Mouse (Mus musculus) lung, postnatal 10 days (tissue): ENCODE data around the gene Opn4.
A peak's percentile ranks its signal among the peaks of the same experiment; 100 is the strongest.

Source experiments
- DNase-seq: peaks from one replicate; pipeline ENCODE4 v3.0.0; 2021

Gene Opn4

DNA sequence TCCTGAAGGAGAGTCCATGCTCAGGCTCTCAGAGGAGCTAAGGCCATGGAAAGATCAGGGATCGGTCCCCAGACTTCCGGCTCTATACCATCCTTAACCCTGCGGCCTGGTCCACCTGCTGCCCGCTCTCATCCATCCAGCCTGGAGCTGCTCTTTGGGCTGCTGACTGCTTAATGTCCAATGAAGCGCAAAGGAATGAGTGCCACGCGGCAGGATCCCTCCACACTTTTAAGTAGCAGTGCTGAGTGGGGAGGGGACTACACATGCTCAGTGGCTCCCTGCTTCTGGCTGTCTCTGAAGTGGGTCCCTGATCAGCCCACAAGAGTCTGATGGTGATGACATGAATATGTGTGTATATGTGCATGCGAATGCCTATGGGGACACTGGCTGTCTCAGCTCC is at the start of gene Opn4:
TSS of gene Opn4 (minus strand) at position 202 of the 400 bp plus-strand sequence.
- no peak for DNase-seq

- DNase-seq = no peak
Measured at GRCm38 (mm10) chr14:34647870-34648475, 48.0 kb upstream of the Opn4 start.

- no peak for DNase-seq
Measured at GRCm38 (mm10) chr14:34644140-34644539, 44.2 kb upstream of the Opn4 start.

DNA sequence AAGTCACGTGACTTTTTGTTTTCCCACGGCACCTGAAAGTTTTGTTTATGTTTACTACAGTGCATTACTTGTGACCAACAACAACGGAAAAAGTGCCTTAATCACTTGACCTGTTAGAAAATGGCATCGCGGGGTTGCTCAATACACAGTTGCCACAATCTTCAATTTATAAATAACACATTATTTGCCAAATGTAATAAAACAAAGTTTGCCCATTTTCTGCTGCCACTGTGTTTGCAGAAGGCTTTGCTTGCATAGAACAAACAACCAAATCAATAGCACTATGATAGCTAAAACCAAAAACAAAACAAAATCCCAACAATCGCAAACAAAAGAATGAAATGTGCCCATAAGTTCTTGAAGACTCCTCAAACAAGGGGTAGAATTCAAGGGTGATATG is 35.8 kb upstream of the Opn4 start:
- DNase-seq = no peak

DNA sequence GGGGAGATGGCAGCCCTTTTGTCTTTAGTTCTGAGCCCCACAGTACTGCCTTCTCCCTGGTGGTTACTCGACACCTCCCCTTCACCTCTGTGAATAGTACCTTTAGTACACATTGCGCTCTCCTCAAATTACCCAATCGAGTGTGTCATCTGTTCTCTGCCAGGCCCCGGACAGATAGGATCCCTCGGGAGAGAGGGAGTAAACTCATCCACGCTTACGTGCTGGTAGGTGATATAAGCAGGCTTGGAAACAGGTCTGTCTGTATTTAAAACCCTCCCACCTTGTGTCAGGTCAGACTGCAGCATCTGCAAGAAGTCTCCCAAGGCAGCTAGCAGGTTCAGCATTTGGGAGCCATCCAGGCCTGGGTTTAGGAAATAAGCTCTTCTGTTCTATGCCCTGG is 35.2 kb upstream of the Opn4 start:
- no peak for DNase-seq

- DNase-seq = no peak
Measured at GRCm38 (mm10) chr14:34632722-34633448, 32.9 kb upstream of the Opn4 start.

- DNase-seq = no peak
Measured at GRCm38 (mm10) chr14:34626824-34627223, 26.9 kb upstream of the Opn4 start.

DNA sequence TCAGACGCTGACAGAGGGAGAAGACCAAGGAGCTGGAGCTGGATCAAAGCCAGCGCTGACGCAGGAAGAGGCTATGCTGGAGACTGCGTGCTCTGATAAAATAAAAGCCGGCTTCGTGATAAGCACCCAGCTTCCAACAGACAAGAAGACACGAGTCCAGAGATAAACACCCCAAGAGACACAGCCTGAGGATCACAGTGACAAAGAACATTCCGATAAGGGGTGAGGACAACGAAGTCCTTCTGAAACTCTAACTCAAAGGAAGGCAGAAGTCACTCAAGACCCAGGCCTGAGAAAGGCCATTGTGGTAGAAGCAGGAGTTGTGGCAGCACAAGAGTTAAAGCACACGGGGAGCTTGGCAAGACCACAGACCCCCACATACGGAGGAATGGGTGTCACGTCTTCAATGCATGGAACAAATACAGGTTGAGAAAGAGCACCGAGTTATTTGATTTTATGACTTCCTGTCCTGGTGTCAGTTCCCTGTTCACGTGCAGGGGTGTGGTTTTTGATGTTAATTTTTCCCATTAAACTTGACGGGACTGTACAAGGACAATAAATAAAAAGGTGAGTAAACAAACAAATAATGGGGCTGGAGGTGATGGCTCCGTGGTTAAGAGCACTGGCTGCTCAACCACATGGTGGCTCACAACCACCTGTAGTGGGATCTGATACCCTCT is 23.7 kb upstream of the Opn4 start:
- no peak for DNase-seq

DNA sequence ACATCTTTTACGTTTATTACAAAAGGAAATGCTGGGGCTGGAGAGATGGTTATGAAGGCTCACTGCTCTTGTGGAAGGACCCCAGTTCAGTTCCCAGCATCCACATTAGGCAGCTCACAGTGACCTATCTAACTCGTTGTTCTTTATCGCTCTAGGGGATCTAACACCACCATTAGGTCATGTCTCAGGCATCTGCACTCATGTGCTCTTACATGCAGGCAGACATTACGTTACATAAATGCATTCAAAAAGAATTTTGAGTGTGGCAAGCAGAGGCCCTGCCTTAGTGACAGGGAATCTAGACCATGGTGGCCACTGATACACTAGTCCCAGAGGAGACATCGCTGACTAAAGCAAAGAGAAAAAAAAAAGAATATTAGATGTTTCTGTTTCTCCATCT is 23.1 kb upstream of the Opn4 start:
- DNase-seq = no peak

DNA sequence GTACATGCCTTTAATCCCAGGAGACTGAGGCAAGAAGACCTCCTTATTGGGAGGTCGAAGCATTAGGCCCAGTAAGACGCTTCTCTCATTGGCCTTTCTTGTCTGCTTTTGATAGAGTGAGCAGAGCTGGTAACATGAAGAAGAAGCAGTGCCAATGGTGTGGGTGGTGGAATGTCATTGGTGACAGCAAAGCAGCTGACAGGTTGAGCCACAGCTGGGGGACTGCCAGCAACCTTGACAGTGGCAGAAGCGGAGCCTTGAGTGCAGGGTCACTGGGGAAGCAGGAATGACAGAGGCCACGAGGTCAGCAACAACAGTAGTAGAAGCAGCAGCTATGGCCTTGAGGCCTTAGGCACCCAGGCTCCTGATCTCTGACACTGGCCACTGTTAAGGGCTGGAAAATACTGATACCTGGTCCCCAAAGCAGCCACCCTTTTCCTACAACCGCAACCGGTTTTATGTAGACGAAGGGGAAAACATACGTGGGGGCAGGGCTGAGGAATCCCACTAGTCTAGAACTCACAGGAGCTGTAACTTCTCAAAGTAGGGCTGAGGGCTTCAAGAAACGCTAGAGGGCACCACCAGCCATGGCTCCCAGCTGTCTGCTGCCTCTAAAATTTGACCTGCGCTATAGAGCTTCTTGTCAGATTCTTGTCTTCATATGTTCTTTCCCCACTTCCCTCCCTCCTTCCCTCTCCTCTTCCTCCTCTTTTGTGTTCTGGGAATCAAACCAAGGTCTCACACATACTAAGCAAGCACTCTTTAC is 20.9 kb upstream of the Opn4 start:
- peak; percentile 64 for DNase-seq

- DNase-seq = no peak
Measured at GRCm38 (mm10) chr14:34618808-34619207, 18.9 kb upstream of the Opn4 start.

- DNase-seq = peak; percentile 90
Measured at GRCm38 (mm10) chr14:34616821-34617220, 16.9 kb upstream of the Opn4 start.

- DNase-seq = no peak
Measured at GRCm38 (mm10) chr14:34615625-34616024, 15.7 kb upstream of the Opn4 start.

GRCm38 (mm10) chr14:34615082-34615481 is 15.1 kb upstream of the Opn4 start:
- DNase-seq = peak; percentile 32

DNA sequence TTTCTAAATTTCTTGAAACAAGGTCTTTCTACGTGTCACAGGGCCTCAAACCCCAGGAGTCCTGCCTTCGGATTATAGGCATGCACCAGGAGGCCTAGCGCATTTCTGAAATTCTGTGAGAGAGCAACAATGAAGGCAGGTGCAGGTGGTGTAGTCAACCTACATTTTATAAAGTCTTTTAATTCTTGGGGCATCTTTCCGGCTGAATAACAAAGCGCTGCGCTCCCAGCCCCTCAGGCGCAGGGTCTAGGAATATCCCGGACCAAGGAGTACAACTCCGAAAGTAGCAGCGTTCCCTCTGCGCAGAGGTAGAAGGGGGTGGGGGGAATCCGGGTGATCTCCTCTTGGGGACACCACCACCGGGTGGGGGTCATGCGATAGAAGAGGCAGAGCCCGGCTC is 14.6 kb upstream of the Opn4 start:
- no peak for DNase-seq

DNA sequence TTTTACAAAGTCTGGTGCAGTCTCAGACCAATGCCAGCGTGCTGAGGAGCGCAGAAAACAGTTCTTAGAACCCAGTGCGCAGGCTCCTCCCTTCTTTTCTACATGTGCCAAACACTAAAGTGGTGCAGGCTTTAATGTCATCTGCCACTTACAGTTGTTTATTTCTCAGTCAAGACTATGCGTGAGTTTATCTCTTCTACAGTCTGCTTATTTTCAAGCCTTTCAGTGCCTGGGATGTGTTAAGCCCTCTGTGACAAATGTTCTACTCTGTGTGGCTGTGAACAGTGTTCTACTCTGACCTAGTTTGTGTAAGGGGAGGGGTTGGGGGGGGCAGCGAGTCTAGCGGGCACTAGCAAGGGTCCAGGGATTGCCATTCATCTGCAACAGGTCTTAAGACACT is 13.6 kb upstream of the Opn4 start:
- no peak for DNase-seq

GRCm38 (mm10) chr14:34612222-34612621 is 12.3 kb upstream of the Opn4 start:
- no peak for DNase-seq

DNA sequence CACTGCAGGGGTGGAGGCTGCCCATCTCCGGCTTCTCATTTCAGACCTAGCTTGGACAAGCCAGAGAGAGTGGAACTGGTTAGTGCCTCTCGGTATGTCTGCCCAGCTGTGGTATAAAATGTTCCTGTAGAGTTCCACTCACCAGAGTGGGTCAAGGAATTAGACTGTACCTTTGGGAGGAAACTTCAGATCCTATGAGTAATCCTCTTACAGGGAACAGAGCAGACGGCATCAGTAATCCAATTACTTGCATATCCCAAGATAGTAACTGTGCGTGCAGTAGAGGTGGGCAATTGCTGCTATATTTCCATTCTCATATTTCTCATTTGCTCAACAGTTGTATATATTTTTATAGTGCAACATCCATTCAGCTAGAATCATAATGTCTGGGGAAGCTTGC is 11.6 kb upstream of the Opn4 start:
- no peak for DNase-seq

- no peak for DNase-seq
Measured at GRCm38 (mm10) chr14:34601910-34602309, 2.0 kb upstream of the Opn4 start.

GRCm38 (mm10) chr14:34595596-34596255 is 4.2 kb downstream of the Opn4 start:
- no peak for DNase-seq

DNA sequence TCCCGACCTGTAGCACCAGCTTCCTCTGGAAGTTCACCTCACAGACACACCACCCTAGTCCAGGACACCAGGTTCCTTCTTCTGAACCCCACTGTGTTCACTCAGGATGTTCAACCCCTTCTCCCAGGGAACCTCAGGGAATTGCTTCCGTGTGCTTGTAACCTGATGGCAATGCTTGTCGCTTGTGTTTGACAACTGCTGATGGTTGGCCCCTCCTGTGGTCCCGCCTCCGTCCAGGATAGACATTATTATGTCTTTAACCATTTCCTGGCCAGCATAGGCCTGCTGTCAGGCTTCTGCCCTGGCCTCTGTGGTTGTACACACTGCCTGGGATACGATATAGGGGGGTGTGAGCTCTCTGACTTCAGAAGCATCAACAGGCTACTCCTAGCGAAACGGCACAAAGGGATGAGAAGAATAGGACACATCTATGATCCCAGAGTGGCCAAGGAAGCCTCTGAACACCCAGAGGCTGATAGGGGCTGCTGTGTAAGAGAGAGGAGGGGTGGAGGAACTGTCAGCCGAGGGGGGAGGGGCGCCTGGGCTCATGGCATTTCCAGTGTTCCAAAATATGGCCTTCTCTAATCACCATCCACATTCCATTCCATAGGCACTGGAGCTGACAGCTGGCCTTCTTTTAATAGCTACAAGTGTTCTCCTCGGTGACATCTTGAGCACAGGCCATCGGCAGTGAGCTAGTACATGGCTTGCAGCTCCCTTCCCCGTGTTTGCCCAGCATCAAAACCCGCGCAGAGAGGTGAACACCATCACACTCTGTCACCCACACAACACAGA is 8.0 kb downstream of the Opn4 start:
- peak; percentile 48 for DNase-seq
